Mouse (Mus musculus) cerebellum, adult 11-12 months (tissue): ENCODE data around the gene Lin54.

Experiments
- DNase-seq: peaks from one replicate; pipeline ENCODE4 v3.0.0; 2022

The Lin54 gene

DNA sequence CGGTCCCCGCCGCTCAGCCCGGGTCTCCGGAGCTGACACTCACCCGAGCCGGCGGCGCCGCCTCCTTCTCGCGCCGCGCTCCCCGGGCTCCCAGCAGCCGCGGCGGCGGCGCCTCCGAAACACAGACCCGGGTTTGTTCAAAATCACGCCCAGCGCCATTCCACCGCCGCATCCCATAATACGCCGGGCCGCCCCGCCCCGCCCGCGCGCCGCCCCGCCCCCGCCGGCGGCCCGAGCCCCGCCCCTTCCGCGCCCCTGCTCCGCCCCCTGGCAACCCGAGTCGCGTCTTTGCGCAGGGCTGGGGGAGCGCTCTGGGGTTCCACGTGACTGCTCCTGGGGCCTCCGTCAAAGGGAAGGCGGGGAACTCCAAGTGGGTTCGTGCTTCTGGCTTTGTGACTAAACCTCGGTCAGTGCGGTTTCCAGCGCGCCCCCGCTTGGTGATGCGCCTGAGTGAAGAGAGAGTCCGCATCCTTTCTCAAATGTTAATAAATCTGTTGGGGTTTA, at the start of gene Lin54:
Gene Lin54, minus strand, starts transcription at position 182 of the 504 bp plus-strand sequence.
- peak; percentile 91 for DNase-seq

GRCm38 (mm10) chr5:100550151-100550550, 49.7 kb upstream of the Lin54 start:
- DNase-seq = no peak

DNA sequence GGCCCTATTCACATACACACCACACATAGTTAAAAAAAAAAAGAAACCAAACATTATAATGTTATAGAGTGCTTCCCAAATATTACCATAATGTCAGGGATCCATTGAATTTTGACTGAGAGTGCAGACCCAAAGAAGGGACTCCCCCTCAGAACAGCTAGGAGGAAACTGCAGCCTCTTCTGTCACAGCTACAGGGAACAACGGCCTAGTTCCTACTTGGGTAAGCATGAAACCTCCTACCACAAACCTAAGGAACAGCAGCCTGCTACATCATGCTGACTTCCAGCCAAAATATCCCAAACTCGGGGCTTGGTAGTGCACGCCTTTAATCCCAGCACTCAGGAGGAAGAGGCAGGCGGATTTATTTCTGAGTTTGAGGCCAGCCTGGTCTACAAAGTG, 48.9 kb upstream of the Lin54 start:
- no peak for DNase-seq

GRCm38 (mm10) chr5:100548236-100548635, 47.8 kb upstream of the Lin54 start:
- no peak for DNase-seq

GRCm38 (mm10) chr5:100546294-100547080, 46.0 kb upstream of the Lin54 start:
- DNase-seq = no peak

DNA sequence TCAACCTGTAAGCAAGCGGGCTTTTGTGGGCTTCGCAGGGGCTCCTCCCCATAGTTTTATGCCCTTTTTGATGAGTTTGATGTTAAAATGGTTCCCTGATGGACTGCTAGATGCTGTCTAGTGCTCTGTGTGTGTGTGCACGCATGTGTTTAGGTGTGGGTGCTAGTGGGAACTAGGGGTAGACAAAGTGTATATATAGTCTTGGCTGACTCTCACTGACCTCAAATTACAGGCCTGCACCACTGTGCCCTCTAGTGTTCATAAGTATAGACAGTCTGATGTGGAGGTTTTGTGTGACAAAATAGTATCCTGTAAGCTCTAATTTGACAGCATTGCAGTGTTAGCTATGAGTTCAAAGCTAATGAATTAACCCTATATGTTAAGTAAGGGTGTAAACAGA, 36.2 kb upstream of the Lin54 start:
- DNase-seq = no peak

GRCm38 (mm10) chr5:100535826-100536225, 35.4 kb upstream of the Lin54 start:
- no peak for DNase-seq

- no peak for DNase-seq
Measured at GRCm38 (mm10) chr5:100526164-100526563, 25.7 kb upstream of the Lin54 start.

GRCm38 (mm10) chr5:100525620-100526019, 25.2 kb upstream of the Lin54 start:
- no peak for DNase-seq

GRCm38 (mm10) chr5:100524921-100525320, 24.5 kb upstream of the Lin54 start:
- no peak for DNase-seq

DNA sequence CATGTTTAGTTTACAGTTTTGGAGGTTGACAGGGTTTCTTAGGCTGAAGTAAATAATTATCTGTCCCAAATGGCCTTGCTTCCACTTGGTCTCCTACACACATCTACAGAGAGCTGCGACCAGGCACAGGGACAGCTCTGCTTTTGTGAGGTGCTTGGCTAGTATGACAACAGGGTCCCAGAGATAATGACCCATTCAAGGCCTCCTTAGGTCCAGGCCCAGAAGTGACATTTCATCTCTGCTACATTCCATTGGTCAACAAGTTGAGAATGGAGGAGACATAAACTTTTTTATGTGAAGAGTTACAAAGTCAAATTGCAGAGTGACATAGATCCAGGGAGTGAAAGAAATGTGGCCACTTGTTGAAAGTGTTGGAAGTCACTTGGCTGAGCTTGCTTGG, 22.9 kb upstream of the Lin54 start:
- DNase-seq = no peak

DNA sequence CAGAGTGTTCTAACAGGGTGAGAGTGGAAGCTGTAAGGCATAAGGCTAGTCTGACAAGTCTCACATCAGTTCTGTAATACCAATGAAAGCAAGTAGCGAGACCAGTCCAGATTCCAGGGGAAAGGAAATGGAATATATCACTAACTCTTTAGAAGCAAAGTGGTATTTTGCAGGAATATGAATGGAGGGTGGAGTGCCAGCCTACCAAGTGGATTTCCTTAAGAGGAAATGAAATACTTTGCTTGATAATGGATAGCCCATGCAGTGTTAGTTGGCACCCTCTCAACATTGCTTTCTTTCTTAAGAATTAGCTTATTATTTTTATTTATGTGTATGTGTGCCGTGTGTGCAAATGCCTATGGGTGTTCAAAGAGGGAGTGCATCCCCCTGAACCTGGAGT, 19.8 kb upstream of the Lin54 start:
- DNase-seq = no peak

- DNase-seq = no peak
Measured at GRCm38 (mm10) chr5:100519027-100519411, 18.6 kb upstream of the Lin54 start.

GRCm38 (mm10) chr5:100518049-100519026, 17.9 kb upstream of the Lin54 start, which contains the start of gene Cops4:
TSS of gene Cops4 (plus strand) at chr5:100518309.
- peak; percentile 99 for DNase-seq

GRCm38 (mm10) chr5:100512576-100512975, 12.1 kb upstream of the Lin54 start:
- no peak for DNase-seq

DNA sequence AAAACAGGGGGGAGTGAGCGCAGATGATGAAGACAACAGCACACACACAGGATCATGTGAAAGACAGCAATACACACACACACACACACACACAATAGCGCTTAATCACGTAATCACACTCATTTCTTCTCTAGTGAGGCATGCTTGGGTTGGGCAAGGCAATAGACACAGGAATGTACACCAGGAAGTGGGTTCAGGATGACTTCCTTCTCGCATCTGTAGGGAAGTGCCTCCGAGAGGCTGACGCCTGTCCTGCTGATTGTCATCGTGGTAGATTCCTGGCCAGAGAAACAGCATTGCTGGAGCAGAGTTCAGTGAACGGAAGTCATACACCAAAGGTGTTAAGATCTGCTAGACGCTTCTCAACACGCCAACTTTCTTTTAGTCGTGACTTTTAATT, 8.8 kb upstream of the Lin54 start:
- DNase-seq = no peak

DNA sequence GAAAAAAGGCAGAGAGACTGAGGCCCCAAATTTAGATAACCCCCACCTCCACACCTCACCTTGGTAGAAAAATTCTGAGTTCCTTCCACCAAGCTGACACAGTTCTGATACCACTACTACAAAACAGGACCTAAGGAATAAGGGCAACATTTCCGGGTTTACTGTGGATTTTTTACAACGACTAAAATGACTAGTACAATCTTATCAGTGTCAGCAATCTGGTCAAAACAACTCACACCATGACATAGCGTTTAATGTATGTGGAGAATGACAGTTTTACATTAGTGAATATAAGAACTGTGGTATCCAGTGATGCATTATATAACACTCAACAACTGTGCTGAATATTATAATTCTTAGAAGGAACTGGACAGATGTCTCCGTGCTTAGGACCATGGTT, 828 bp upstream of the Lin54 start:
- no peak for DNase-seq

DNA sequence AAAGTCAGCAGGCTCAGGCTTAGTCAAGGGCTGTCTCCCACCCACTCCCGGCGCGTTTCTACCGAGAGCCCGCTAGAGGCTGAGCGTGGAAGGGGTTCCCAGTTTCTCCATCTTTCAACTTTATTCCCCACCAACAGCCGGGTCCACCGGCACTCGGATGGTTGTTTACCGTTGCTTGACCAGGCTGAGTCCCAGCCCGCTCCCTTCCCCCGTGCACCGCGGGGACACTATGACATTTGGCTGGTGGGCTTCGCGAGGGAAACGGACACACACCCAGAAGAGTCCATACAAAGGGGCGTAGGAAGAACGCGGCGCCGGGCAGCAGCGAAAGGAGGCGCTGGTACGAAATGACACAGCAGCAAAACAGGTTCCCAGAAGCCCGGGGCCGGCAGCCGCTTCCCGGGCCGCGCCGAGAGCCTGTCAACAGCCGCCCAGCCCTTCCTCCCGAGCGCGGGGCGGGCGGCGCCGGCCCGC, 571 bp downstream of the Lin54 start:
- DNase-seq = peak; percentile 30

GRCm38 (mm10) chr5:100499243-100499642, 1.2 kb downstream of the Lin54 start:
- DNase-seq = no peak

- DNase-seq = peak; percentile 59
Measured at GRCm38 (mm10) chr5:100498436-100499180, 1.8 kb downstream of the Lin54 start.

DNA sequence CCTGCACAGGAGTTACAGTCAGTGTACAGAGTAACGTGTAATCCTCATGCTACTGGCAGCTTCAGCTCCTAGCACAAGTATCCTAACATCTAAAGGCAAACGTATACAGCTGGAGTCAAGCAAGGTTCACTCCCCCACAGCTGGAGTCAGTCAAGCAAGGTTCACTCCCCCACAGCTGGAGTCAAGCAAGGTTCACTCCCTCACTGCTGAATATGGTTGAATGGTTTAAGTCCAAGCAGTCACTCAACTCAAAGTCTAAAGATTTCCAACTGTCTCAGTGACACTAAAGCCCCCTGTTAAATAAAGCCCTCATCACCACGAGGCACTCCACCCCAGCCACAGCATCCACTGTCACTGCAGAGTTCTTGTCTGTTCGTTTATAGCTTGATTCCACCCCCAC, 8.7 kb downstream of the Lin54 start:
- no peak for DNase-seq

DNA sequence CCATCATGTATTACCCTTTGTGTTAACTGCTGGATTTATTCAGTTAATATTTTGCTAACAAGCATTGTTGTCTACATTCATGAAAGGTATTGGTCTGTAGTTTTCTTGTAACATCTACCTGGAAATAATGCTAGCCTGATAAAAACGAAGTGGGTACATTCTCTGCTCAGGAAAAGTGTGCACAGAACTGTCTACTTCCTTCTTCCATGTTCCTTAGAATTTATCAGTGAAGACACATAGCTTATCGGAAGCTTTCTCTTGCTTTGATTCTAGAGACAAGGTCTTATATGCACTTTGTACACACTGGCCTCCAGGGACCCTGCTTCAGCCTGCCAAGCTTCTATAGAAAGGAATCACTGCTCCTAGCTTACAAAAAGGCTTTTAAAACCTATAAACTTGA, 11.1 kb downstream of the Lin54 start:
- no peak for DNase-seq

- DNase-seq = no peak
Measured at GRCm38 (mm10) chr5:100488231-100488630, 12.2 kb downstream of the Lin54 start.
